Mouse (Mus musculus) brain, adult 10 weeks (tissue): ENCODE results near the gene Plcb2. TPM values are rescaled to one million over a fixed set of nuclear protein-coding genes. Genes with fewer than 3 reads are reported as not detected.

Experiments used
- polyA plus RNA-seq: library from polyadenylated mRNA; stranded (reverse); fragments of 350-450 nt; fragmentation: Illumina TruSeq; extraction: RNeasy Lipid Tissue Mini Kit (QIAGEN cat#74804); gene quantifications from one replicate; pipeline ENCODE4 v1.2.3, GENCODE M21; 2015; ENCODE audit warnings: low read depth, low replicate concordance

Gene Plcb2
- 2.4 TPM for polyA plus RNA-seq

GRCm38 (mm10) chr2:118728337-118728736 lies at the start of gene Plcb2:
Gene Plcb2 (minus strand): TSS chr2:118728438.

DNA sequence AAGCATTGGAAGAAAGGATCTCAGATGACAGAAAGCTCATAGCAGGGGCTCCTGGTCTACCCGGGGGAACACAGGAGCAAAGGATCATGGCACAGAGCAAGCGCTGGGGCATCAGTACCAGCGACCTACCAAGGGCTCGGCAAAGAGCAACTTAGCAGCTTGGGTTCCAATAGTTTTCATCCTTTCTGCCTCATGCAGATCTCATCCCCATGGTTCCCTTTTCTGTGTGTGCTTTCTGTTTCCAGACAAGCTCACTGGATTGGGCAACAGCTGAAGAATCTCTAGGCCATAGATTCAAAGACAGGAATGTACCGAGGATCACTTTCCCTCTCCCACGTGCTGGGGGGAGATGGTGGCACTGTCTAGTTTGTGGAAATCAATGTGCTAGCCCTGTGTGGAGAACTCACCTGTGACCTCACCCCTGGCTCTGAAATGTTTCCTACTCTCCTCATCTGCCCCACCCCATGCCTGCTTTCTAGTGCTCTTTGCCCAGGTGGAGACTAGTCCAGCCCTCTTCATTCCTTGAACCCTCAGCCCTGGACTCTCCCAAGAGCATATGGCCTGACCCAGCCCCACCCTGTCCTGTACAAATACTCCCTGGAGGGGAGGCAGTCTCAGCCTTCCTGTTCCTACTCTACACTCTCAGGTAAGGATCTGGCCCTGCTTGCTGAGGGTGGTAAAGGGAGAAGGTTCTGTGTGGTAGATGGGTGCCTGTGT lies 44.1 kb upstream of the Plcb2 start, which contains the start of gene Phgr1:
TSS of gene Phgr1 (plus strand) at position 612 of the 717 bp plus-strand sequence.

GRCm38 (mm10) chr2:118761906-118762783 lies 33.9 kb upstream of the Plcb2 start, which contains the start of gene Ccdc9b:
Gene Ccdc9b (minus strand): TSS chr2:118762661.

DNA sequence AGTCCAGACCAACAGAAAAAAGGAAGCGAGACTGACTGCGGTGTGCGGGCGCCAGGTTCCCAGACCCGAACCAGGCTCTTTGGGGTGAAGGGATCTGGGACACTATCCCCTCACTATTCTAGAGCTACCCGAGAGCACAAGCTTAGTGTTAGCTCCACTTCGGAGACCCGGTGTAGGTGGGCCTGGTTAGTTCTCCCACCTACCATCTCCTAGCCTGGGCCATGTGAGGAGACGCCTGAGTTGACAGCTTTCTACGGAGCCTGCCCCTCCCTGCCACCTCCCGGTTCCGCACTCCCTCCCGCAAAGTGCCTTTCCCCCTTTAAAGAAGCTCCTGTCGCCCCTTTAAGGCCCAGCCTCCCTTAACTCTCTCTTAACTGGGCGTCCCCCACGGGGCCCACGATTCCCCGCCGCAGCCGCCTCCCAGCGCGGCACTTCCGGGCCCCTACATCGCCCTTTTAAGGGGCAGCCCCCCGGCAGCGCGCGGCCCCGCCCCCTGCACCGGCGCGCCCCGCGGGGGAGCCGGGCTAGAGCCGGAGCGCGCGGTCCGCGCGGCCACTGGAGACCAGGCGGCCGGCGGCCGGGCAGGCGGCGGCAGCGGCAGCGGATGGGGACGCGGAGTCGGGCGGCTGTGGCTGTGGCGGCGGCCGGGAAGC lies 17.1 kb upstream of the Plcb2 start, which contains the start of gene Inafm2:
TSS of gene Inafm2 (plus strand) at position 527 of the 653 bp plus-strand sequence.

DNA sequence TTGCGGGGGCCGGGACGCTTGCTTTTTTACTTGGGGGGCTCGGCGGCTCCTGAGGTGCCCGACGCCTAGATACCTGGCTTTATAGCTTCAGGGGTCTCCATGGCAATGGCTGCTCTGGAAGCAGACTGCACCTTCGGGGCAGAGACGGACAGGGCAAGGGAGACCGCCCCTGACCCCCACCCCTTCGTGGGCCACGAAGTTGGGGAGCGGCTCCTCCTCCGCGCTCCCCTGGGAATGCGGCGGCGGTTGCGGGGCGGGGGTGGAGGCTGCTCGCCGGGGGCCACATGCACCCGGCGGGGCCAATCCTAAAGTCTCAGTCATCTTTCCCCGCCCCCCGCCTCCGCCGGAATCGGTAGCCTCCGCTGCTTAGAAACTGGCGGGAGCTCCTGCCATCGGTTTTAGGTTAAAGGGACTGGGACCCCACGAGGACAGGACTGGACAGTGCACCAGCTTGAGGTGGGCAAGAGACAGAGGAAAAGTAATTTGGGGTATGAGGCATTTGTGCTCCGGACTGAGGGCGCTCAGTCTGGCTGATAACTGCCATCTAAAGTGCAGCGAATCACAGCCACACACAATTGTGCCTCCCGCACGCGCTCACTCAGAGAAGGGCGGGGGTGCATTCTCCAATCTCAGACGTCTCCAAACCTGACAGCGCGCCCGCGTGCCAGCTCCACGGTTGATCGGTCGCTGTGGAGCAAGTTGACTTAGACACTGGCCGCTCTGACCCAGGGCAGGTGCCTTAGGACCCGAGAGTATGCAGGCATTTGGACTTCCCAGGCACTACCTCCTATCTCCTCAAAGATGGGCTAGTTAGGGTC lies 24.1 kb downstream of the Plcb2 start, which contains the start of gene Ankrd63:
TSS of gene Ankrd63 (minus strand) at position 51 of the 818 bp plus-strand sequence.

GRCm38 (mm10) chr2:118662902-118663803 lies 65.1 kb downstream of the Plcb2 start, which contains the start of gene Pak6:
Gene Pak6 (plus strand): TSS chr2:118663303.

Other genes starting within 250 kb of the Plcb2 start
- 260 TPM for gene Srp14, start 248.7 kb downstream of the Plcb2 start, polyA plus RNA-seq
- 4.3 TPM for gene Bmf, start 178.8 kb downstream of the Plcb2 start, polyA plus RNA-seq
- gene Bub1b, start 130.2 kb downstream of the Plcb2 start, polyA plus RNA-seq: 1.3 TPM
- gene Pak6, start 65.1 kb downstream of the Plcb2 start, polyA plus RNA-seq: 31.5 TPM
- 15.3 TPM for gene Ankrd63, start 24.5 kb downstream of the Plcb2 start, polyA plus RNA-seq
- 25.2 TPM for gene Inafm2, start 17.3 kb upstream of the Plcb2 start, polyA plus RNA-seq
- gene Ccdc9b, start 34.2 kb upstream of the Plcb2 start, polyA plus RNA-seq: 4.2 TPM
- gene Phgr1, start 44.3 kb upstream of the Plcb2 start, polyA plus RNA-seq: not detected
- gene Disp2, start 51.3 kb upstream of the Plcb2 start, polyA plus RNA-seq: 137 TPM
- 2.0 TPM for gene Knstrn, start 85.6 kb upstream of the Plcb2 start, polyA plus RNA-seq
- gene Ivd, start 133.5 kb upstream of the Plcb2 start, polyA plus RNA-seq: 84.6 TPM
- gene Bahd1, start 171.9 kb upstream of the Plcb2 start, polyA plus RNA-seq: 16.6 TPM
- gene Chst14, start 198.1 kb upstream of the Plcb2 start, polyA plus RNA-seq: 2.5 TPM